Mouse (Mus musculus) MEL (cell line): ENCODE data around the gene Rasal3. TPM values are rescaled to one million over a fixed set of nuclear protein-coding genes. Genes with fewer than 3 reads are reported as not detected.

Experiments used
- DNase-seq: peaks from one replicate; pipeline ENCODE4 v3.0.0; 2011; ENCODE audit warnings: low read depth, low spot score
- H3K27ac ChIP-seq: 2 replicates; pipeline ENCODE4 v1.5.1; 2012; ENCODE audit warnings: low read depth, mild to moderate bottlenecking, control low read depth, low read length, moderate library complexity; ENCODE audit not compliant: control insufficient read depth
- H3K27me3 ChIP-seq, 2 experiments: fragments of 150-350 bp in 1 of 2; sonication (generic) in 1 of 2; 2 replicates each; pipeline ENCODE4 v1.6.1; 2012; ENCODE audit warnings: low read length in 2 of 2, mild to moderate bottlenecking in 2 of 2, improper control_type of control experiment in 1 of 2, moderate library complexity in 1 of 2; ENCODE audit not compliant: insufficient read depth in 2 of 2, control insufficient read depth in 1 of 2
- H3K36me3 ChIP-seq, 2 experiments: 2 replicates each; pipeline ENCODE4 v1.6.1; 2012 to 2014; ENCODE audit warnings: low read length in 2 of 2, improper control_type of control experiment in 1 of 2, inconsistent platforms in 1 of 2, mild to moderate bottlenecking in 1 of 2; ENCODE audit not compliant: insufficient read depth in 2 of 2, control insufficient read depth in 1 of 2
- H3K4me1 ChIP-seq, 2 experiments: fragments of 150-350 bp in 1 of 2; sonication (generic) in 1 of 2; 2 replicates each; pipeline ENCODE4 v1.6.1; 2012; ENCODE audit warnings: low read length in 2 of 2, improper control_type of control experiment in 1 of 2, mild to moderate bottlenecking in 1 of 2; ENCODE audit not compliant: insufficient read depth in 2 of 2, control insufficient read depth in 1 of 2
- H3K4me3 ChIP-seq, 2 experiments: fragments of 150-350 bp in 1 of 2; sonication (generic) in 1 of 2; 2 replicates each; pipeline ENCODE4 v1.5.1; 2012; ENCODE audit warnings: low read depth in 2 of 2, low read length in 2 of 2, mild to moderate bottlenecking in 2 of 2, moderate library complexity in 2 of 2, control low read depth in 1 of 2, improper control_type of control experiment in 1 of 2; ENCODE audit not compliant: control insufficient read depth in 1 of 2, insufficient read depth in 1 of 2
- H3K79me2 ChIP-seq: 2 replicates; pipeline ENCODE4 v1.6.1; 2012; ENCODE audit warnings: mild to moderate bottlenecking, low read length, moderate library complexity; ENCODE audit not compliant: control insufficient read depth, poor library complexity, insufficient read depth
- H3K9ac ChIP-seq: 2 replicates; pipeline ENCODE4 v1.6.1; 2012; ENCODE audit warnings: low read depth, mild to moderate bottlenecking, control low read depth, low read length, moderate library complexity; ENCODE audit not compliant: control insufficient read depth, poor library complexity, severe bottlenecking
- H3K9me3 ChIP-seq: fragments of 150-350 bp; sonication (generic); replicated peaks from 2 replicates; pipeline ENCODE4 v1.6.1; 2012; ENCODE audit warnings: mild to moderate bottlenecking, low read length, improper control_type of control experiment, moderate library complexity; ENCODE audit not compliant: insufficient read depth
- CHD1 ChIP-seq: IDR thresholded peaks from 2 replicates; pipeline ENCODE4 v1.6.1; 2012; ENCODE audit warnings: low read depth, mild to moderate bottlenecking, inconsistent platforms, low read length, improper control_type of control experiment
- CTCF ChIP-seq, 3 experiments: IDR thresholded peaks in 2 of 3; conservative IDR thresholded peaks in 1 of 3; 2 replicates each; pipeline ENCODE4 v1.5.1; 2011 to 2012; ENCODE audit warnings: low read length in 3 of 3, low read depth in 2 of 3, mild to moderate bottlenecking in 2 of 3, improper control_type of control experiment in 1 of 3, inconsistent platforms in 1 of 3, mixed read lengths in 1 of 3, moderate library complexity in 1 of 3; ENCODE audit not compliant: control insufficient read depth in 1 of 3, insufficient read depth in 1 of 3, poor library complexity in 1 of 3, severe bottlenecking in 1 of 3
- E2F4 ChIP-seq: IDR thresholded peaks from 2 replicates; pipeline ENCODE4 v1.6.1; 2011; ENCODE audit warnings: low read depth, low read length, improper control_type of control experiment, borderline replicate concordance
- ELF1 ChIP-seq: IDR thresholded peaks from 2 replicates; pipeline ENCODE4 v1.6.1; 2014; ENCODE audit warnings: low read depth, mild to moderate bottlenecking, inconsistent platforms, low read length, improper control_type of control experiment, moderate library complexity
- EP300 ChIP-seq, 2 experiments: IDR thresholded peaks; 2 replicates each; pipeline ENCODE4 v1.6.1; 2011; ENCODE audit warnings: improper control_type of control experiment in 2 of 2, low read length in 2 of 2, low read depth in 1 of 2, mild to moderate bottlenecking in 1 of 2
- ETS1 ChIP-seq: IDR thresholded peaks from 2 replicates; pipeline ENCODE4 v1.6.1; 2012; ENCODE audit warnings: low read depth, mild to moderate bottlenecking, inconsistent platforms, low read length, improper control_type of control experiment, moderate library complexity
- GATA1 ChIP-seq: IDR thresholded peaks from 2 replicates; pipeline ENCODE4 v1.6.1; 2011; ENCODE audit warnings: low read depth, low read length, improper control_type of control experiment
- HCFC1 ChIP-seq: IDR thresholded peaks from 2 replicates; pipeline ENCODE4 v1.6.1; 2012; ENCODE audit warnings: low read depth, mild to moderate bottlenecking, inconsistent platforms, low read length, improper control_type of control experiment, moderate library complexity
- JUND ChIP-seq: IDR thresholded peaks from 2 replicates; pipeline ENCODE4 v1.6.1; 2011; ENCODE audit warnings: low read depth, mild to moderate bottlenecking, improper control_type of control experiment, low read length
- KAT2A ChIP-seq: conservative IDR thresholded peaks from 2 replicates; pipeline ENCODE4 v1.6.1; 2012; ENCODE audit warnings: low read depth, low read length, improper control_type of control experiment, inconsistent platforms
- MAFK ChIP-seq: IDR thresholded peaks from 2 replicates; pipeline ENCODE4 v1.6.1; 2011; ENCODE audit warnings: low read depth, mild to moderate bottlenecking, low read length, improper control_type of control experiment, borderline replicate concordance
- MAX ChIP-seq: IDR thresholded peaks from 2 replicates; pipeline ENCODE4 v1.6.1; 2011; ENCODE audit warnings: low read length, improper control_type of control experiment
- MEF2A ChIP-seq: IDR thresholded peaks from 2 replicates; pipeline ENCODE4 v1.6.1; 2014; ENCODE audit warnings: low read depth, mild to moderate bottlenecking, inconsistent platforms, low read length, improper control_type of control experiment; ENCODE audit not compliant: poor library complexity, insufficient replicate concordance, severe bottlenecking; ENCODE audit errors: extremely low read depth
- MXI1 ChIP-seq: IDR thresholded peaks from 2 replicates; pipeline ENCODE4 v1.6.1; 2011; ENCODE audit warnings: mild to moderate bottlenecking, low read depth, low read length, improper control_type of control experiment
- MYB ChIP-seq: IDR thresholded peaks from 2 replicates; pipeline ENCODE4 v1.6.1; 2011; ENCODE audit warnings: mild to moderate bottlenecking, low read depth, low read length, improper control_type of control experiment
- MYC ChIP-seq: IDR thresholded peaks from 2 replicates; pipeline ENCODE4 v1.6.1; 2011; ENCODE audit warnings: low read depth, mild to moderate bottlenecking, low read length, improper control_type of control experiment, moderate library complexity
- NRF1 ChIP-seq: IDR thresholded peaks from 2 replicates; pipeline ENCODE4 v1.6.1; 2014; ENCODE audit warnings: low read depth, mild to moderate bottlenecking, inconsistent platforms, low read length, improper control_type of control experiment, moderate library complexity; ENCODE audit not compliant: poor library complexity, insufficient read depth, severe bottlenecking
- RAD21 ChIP-seq: IDR thresholded peaks from 2 replicates; pipeline ENCODE4 v1.6.1; 2011; ENCODE audit warnings: mild to moderate bottlenecking, low read depth, low read length, improper control_type of control experiment
- SMC3 ChIP-seq: IDR thresholded peaks from 2 replicates; pipeline ENCODE4 v1.6.1; 2011; ENCODE audit warnings: low read depth, low read length, improper control_type of control experiment
- TAL1 ChIP-seq: IDR thresholded peaks from 2 replicates; pipeline ENCODE4 v1.6.1; 2012; ENCODE audit warnings: mild to moderate bottlenecking, inconsistent platforms, low read length, moderate library complexity, mixed read lengths
- TBP ChIP-seq: IDR thresholded peaks from 2 replicates; pipeline ENCODE4 v1.8.0; 2011; ENCODE audit warnings: low read depth, low read length, improper control_type of control experiment
- USF1 ChIP-seq: IDR thresholded peaks from 2 replicates; pipeline ENCODE4 v1.6.1; 2014; ENCODE audit warnings: low read depth, mild to moderate bottlenecking, inconsistent platforms, low read length, improper control_type of control experiment, moderate library complexity
- ZC3H11A ChIP-seq: IDR thresholded peaks from 2 replicates; pipeline ENCODE4 v1.6.1; 2012; ENCODE audit warnings: low read depth, mild to moderate bottlenecking, inconsistent platforms, low read length, improper control_type of control experiment
- ZNF384 ChIP-seq: IDR thresholded peaks from 2 replicates; pipeline ENCODE4 v1.6.1; 2012; ENCODE audit warnings: low read depth, mild to moderate bottlenecking, inconsistent platforms, low read length, improper control_type of control experiment
- polyA plus RNA-seq, 2 experiments: library from polyadenylated mRNA; stranded (reverse) in 1 of 2; unstranded in 1 of 2; fragments of >175 nt in 1 of 2; fragments of >200 nt in 1 of 2; gene quantifications; 2 replicates each; pipeline versions ENCODE4 v1.2.1 to v1.2.4; 2012; ENCODE audit warnings: low replicate concordance in 2 of 2, low read depth in 1 of 2; ENCODE audit not compliant: insufficient read length in 2 of 2, insufficient read depth in 1 of 2, missing spikeins in 1 of 2
- total RNA-seq: library from RNA; depleted of rRNA; stranded (reverse); fragments of 300-350 nt; gene quantifications from 2 replicates; pipeline ENCODE4 v1.2.3, GENCODE M21; 2012

Rasal3 gene
- total and polyA plus RNA-seq, 3 experiments = 0.04 TPM; not detected in 1

DNA sequence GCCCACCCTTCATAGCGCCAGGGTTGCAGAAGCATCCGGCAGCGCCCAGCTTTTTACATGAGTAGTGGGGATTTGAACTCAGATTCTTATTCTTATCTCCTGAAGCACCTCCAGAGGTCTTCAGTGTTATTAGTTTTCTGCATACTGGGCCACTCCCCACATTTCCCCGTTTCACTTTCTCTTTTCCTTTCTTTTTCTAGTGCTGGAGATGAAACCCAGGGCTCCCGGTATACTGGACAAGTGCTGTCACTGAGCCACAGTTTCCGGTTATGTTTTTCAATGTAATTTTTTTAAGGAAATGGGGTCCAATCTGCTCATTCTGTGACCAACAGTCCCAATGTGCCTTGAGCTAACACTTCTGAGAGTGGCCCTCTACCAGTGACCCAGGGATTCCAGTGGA lies 8.5 kb upstream of the Rasal3 start:
- H3K36me3 ChIP-seq = no peaks in the 10 kb centered on the region
- TF ChIP-seq ETS1 (no peak), MXI1 (no peak), JUND (no peak), MYC (no peak), ZC3H11A (no peak), CHD1 (no peak), MAX (no peak), MYB (no peak), EP300 (IDR thresholded peaks at IDR 0.05; ENCODE audit: low read depth in 1 of 2, low read length in 2 of 2) (no peak), MAFK (no peak), SMC3 (no peak), GATA1 (no peak), MEF2A (no peak), NRF1 (no peak), CTCF (IDR thresholded peaks at IDR 0.05 in 2 of 3, conservative IDR thresholded peaks at IDR 0.05 in 1 of 3; ENCODE audit: control insufficient read depth in 1 of 3, insufficient read depth in 1 of 3, low read depth in 2 of 3, low read length in 3 of 3, poor library complexity in 1 of 3, severe bottlenecking in 1 of 3) (no peak), ZNF384 (no peak), USF1 (no peak), HCFC1 (no peak)
- no peaks in the 10 kb centered on the region for H3K79me2 ChIP-seq
- no peak overlapping the region for H3K9ac ChIP-seq
- no peak for DNase-seq
- H3K4me1 ChIP-seq = no peaks in the 10 kb centered on the region
- no peak overlapping the region for H3K27ac ChIP-seq
- H3K27me3 ChIP-seq = peaks cover 0 to 1% of the 10 kb centered on the region in 2 experiments; a peak in 2 of 4 replicates
- no peak overlapping the region for H3K4me3 ChIP-seq
- H3K9me3 ChIP-seq = no peaks in the 10 kb centered on the region

DNA sequence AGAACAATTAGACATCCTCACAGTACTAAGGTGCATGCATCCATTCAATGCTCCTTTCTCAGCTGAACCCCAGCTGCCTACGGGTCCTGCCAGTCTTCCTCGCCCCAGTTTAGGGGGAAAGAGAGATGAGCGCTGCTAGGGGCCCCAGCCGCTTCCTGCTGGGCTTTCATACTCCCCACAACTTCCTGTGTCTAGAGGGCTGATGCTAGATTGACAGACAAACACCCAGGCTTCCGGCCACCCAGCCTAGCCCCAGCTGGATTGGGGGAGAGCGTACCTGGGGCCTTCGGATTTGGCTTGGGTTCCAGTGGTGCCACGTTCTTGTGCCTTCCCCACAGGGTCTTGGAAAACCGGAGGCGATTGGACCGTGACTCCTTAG lies 615 bp downstream of the Rasal3 start:
- Histone ChIP-seq H3K27ac (no peak overlapping the region), H3K4me3 (no peak overlapping the region), H3K9ac (no peak overlapping the region), H3K79me2 (no peaks in the 10 kb centered on the region), H3K36me3 (no peaks in the 10 kb centered on the region), H3K27me3 (no peaks in the 10 kb centered on the region), H3K4me1 (no peaks in the 10 kb centered on the region), H3K9me3 (no peaks in the 10 kb centered on the region)
- TF ChIP-seq E2F4 (no peak), MAFK (no peak), GATA1 (no peak), NRF1 (no peak), USF1 (no peak), JUND (no peak), CHD1 (no peak), TBP (no peak), MXI1 (no peak), RAD21 (no peak), TAL1 (no peak), ELF1 (no peak), KAT2A (no peak)
- no peak for DNase-seq
